Mouse (Mus musculus) lung, embryonic 16.5 days (tissue): ENCODE results near the gene Bcl2l12. TPM values are rescaled to one million over a fixed set of nuclear protein-coding genes. Genes with fewer than 3 reads are reported as not detected.

Experiments used
- ATAC-seq: fragments of 200-750 bp; cut with Nextera tagmentation; 2 replicates; pipeline ENCODE4 v1.8.0; 2017; ENCODE audit warnings: low read depth, mild to moderate bottlenecking, moderate library complexity
- H3K27ac ChIP-seq: fragments of 300-500 bp; sonication (generic); 2 replicates; pipeline ENCODE4 v1.5.1; 2014; ENCODE audit warnings: mild to moderate bottlenecking, control low read depth, low read length
- H3K27me3 ChIP-seq: fragments of 300-500 bp; sonication (generic); 2 replicates; pipeline ENCODE4 v1.6.1; 2014; ENCODE audit warnings: low read depth, low read length, mixed read lengths; ENCODE audit not compliant: control insufficient read depth, insufficient read depth
- H3K36me3 ChIP-seq: fragments of 300-500 bp; sonication (generic); 2 replicates; pipeline ENCODE4 v1.6.1; 2014; ENCODE audit warnings: low read length; ENCODE audit not compliant: control insufficient read depth, insufficient read depth
- H3K4me1 ChIP-seq: fragments of 300-500 bp; sonication (generic); replicated peaks from 2 replicates; pipeline ENCODE4 v1.6.1; 2014; ENCODE audit warnings: low read length, mixed read lengths; ENCODE audit not compliant: control insufficient read depth, insufficient read depth
- H3K4me2 ChIP-seq: fragments of 300-500 bp; sonication (generic); 2 replicates; pipeline ENCODE4 v1.6.1; 2014; ENCODE audit warnings: low read depth, low read length, control low read depth
- H3K4me3 ChIP-seq: fragments of 300-500 bp; sonication (generic); 2 replicates; pipeline ENCODE4 v1.5.1; 2014; ENCODE audit warnings: mild to moderate bottlenecking, low read length, control low read depth
- H3K9ac ChIP-seq: fragments of 300-500 bp; sonication (generic); 2 replicates; pipeline ENCODE4 v1.6.1; 2014; ENCODE audit warnings: low read length, control low read depth
- H3K9me3 ChIP-seq: fragments of 300-500 bp; sonication (generic); 2 replicates; pipeline ENCODE4 v1.6.1; 2016; ENCODE audit warnings: low read length; ENCODE audit not compliant: control insufficient read depth
- WGBS: fragments of 180-500 bp; shearing (Covaris S2); extraction: QIAGEN DNeasy Blood & Tissue Kit; methylation state at CpG from one replicate; pipeline ENCODE4 v1.1.7; 2014; 5-methylcytosine and 5-hydroxymethylcytosine counted together
- polyA plus RNA-seq: library from polyadenylated mRNA; unstranded; fragments of >200 nt; fragmentation: Nextera tagmentation; extraction: Ambion mirVana; gene quantifications from 2 replicates; pipeline ENCODE4 v1.2.1, GENCODE M21; 2015

Gene Bcl2l12
- polyA plus RNA-seq, 1 experiment from 2014 or later: 62.0 TPM

DNA sequence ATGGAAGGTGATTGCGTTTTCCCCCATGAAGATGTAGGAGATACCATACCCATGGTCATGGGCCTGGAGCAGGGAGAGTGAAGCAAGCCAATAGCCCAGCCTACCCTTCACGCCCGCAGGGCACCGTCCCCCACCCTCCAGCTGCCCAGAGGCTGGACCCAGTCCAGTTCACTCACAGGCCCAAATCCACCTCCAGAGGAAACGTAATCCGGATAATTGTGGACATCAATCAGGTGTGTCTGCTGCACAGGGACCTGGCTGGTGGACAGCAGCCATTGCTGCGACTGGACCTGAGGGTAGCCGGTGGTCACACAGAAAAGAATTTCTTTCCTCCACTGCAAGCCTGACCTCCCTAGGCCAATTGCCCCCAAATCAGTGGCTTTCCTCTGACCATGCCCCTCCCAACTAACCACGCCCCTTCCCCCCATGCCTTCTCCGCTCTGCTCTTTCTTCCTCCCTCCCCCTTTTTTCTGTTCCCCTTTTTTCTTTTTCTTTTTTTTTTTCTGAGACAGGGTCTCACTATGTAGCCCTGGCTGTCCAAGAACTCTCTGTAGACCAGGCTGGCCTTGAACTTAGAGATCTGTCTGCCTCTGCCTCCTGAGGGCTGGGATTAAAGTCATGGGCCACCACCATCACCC, 38.5 kb downstream of the Bcl2l12 start:
- no peaks in the 10 kb centered on the region for H3K27me3 ChIP-seq
- no peak overlapping the region for H3K4me2 ChIP-seq
- no peaks in the 10 kb centered on the region for H3K9me3 ChIP-seq
- no peak overlapping the region for H3K9ac ChIP-seq
- no peaks in the 10 kb centered on the region; the same call in 1 of the 2 replicates for H3K36me3 ChIP-seq
- no peak overlapping the region for H3K27ac ChIP-seq
- ATAC-seq: no peak
- 82% methylated on average over 10 of the region's 10 CpGs for WGBS
- H3K4me1 ChIP-seq: no peaks in the 10 kb centered on the region
- no peak overlapping the region for H3K4me3 ChIP-seq

DNA sequence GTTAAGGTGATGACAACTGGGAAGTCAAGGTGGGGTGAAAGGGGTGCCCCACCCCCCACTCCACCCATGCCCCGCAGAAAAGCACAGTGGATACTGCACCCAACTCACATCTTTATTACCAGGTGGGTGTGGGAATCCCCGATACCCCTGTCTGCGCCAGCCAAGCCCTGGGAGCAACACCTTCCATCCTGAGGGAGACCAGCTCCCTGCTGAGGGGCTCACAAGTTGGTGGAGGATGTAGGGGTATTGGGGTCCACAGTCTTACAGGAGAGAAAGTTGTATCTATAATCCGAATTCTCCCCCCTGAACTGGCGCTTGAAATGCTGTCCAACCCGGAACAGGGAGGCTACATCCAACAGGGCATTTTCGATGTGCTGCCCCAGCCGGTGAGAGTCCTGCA, 39.2 kb downstream of the Bcl2l12 start:
- Histone ChIP-seq H3K4me3 (no peak overlapping the region), H3K4me1 (no peaks in the 10 kb centered on the region), H3K9me3 (no peaks in the 10 kb centered on the region), H3K27me3 (no peaks in the 10 kb centered on the region), H3K36me3 (no peaks in the 10 kb centered on the region; the same call in 1 of the 2 replicates), H3K27ac (no peak overlapping the region), H3K9ac (no peak overlapping the region), H3K4me2 (no peak overlapping the region)
- no peak for ATAC-seq
- 79% methylated on average over 8 of the region's 8 CpGs for WGBS

DNA sequence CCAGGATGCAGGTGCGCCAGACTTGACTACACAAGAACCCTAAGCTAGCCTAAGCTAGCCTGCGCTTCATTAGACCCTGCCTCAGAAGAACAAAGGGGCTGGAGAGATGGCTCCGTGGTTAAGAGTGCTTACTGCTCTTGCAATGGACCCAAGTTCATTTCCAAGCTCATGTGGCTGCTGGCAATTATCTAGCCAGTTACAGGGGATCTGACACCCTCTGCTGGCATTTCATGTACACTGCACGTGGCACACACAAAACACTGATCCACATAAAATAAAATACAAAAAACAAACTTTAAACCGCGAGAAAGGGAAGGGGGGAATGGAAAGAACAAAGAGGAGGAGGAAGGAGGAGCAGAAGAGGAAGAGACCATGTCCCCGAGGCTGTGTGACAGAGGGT, 40.3 kb downstream of the Bcl2l12 start:
- Histone ChIP-seq H3K27ac (no peak overlapping the region), H3K4me2 (no peak overlapping the region), H3K9ac (no peak overlapping the region), H3K36me3 (no peaks in the 10 kb centered on the region; the same call in 1 of the 2 replicates), H3K9me3 (no peaks in the 10 kb centered on the region), H3K27me3 (no peaks in the 10 kb centered on the region), H3K4me3 (no peak overlapping the region), H3K4me1 (no peaks in the 10 kb centered on the region)
- WGBS: 45% methylated on average over 7 of the region's 7 CpGs
- peak; percentile 31; the same call in 1 of the 2 replicates for ATAC-seq

DNA sequence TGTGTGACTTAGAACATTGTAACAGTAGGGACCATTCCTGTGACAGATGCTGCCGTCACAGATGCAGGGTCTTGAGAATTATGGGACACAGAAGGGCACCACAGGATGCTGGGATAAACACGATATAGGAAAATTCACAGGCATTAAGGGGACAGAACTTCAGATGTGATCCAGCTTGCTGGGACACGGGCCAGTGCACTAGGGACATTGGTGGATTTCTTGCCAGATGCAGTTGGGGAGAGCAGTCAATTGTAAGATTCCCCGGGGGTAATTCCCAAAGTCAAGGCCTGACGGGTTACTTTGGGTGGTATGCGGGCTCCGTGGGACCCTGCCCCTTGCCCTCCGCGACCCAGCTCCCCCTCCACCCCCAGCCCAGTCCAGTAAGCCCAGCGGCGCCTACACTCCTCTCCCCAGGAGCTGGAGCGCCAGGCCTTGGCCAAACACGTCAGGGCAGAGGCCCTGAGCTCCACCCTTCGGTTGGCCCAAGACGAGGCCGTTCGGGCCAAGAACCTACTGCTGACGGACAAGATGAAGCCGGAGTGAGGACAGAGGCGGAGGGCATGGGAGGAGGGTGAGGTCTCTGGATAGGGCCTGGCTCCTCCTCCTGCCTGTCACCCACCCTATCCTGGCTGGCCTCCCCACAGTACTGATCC, 41.2 kb downstream of the Bcl2l12 start:
- H3K36me3 ChIP-seq: no peaks in the 10 kb centered on the region; the same call in 1 of the 2 replicates
- ATAC-seq: peak; percentile 23
- no peaks in the 10 kb centered on the region for H3K9me3 ChIP-seq
- 61% methylated on average over 20 of the region's 20 CpGs for WGBS
- H3K27ac ChIP-seq: peak overlapping the region; percentile 49; the same call in 1 of the 2 replicates
- H3K27me3 ChIP-seq: no peaks in the 10 kb centered on the region
- H3K4me3 ChIP-seq: no peak overlapping the region
- peaks cover 5% of the 10 kb centered on the region; the same call in 1 of the 2 replicates for H3K4me1 ChIP-seq
- H3K9ac ChIP-seq: peak overlapping the region; percentile 20; the same call in 1 of the 2 replicates
- no peak overlapping the region for H3K4me2 ChIP-seq

DNA sequence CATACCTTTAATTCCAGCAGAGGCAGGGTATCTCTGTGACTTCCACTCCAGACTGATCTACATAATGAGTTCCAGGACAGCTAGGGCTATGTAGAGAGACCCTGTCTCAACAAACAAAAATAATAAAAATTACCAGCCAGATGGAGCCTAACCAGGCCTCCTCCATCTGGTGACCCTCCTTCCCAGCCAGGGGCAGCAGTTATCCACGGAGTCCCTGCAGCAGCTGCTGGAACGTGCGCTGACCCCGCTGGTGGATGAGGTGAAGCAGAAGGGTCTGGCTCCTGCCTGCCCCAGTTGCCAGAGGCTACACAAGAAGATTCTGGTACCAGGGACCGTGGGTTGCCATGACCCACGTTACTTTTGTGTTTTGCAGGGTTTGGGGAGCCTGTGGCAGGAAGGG, 42.2 kb downstream of the Bcl2l12 start:
- 53% methylated on average over 6 of the region's 6 CpGs for WGBS

DNA sequence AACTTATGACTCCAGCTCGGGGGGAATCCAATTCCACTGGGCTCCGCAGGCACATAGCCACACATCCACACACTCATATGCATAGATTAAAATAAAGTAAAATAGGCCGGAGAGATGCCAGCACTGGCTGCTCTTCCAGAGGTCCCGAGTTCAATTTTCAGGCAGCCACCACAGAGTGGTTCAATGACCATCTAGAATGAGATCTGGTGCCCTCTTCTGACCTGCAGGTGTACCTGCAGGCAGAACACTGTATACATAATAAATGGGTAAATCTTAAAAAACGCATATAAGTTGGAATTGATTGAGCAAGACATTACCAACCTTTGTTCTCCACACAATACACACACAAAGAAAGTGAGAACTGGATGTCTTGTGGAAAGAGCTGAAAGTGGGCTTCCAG, 42.9 kb downstream of the Bcl2l12 start:
- H3K4me3 ChIP-seq: no peak overlapping the region
- H3K27ac ChIP-seq: no peak overlapping the region
- no peak overlapping the region for H3K9ac ChIP-seq
- no peak overlapping the region for H3K4me2 ChIP-seq
- 47% methylated on average over 5 of the region's 5 CpGs for WGBS
- peaks cover 9% of the 10 kb centered on the region for H3K27me3 ChIP-seq
- peaks cover 11% of the 10 kb centered on the region for H3K4me1 ChIP-seq
- H3K36me3 ChIP-seq: no peaks in the 10 kb centered on the region
- H3K9me3 ChIP-seq: no peaks in the 10 kb centered on the region
- ATAC-seq: no peak

More for the DNA sequence above, 42.2 kb downstream of the Bcl2l12 start:
- Histone ChIP-seq H3K4me3 (no peak overlapping the region), H3K4me1 (peaks cover 11% of the 10 kb centered on the region), H3K9ac (no peak overlapping the region), H3K9me3 (no peaks in the 10 kb centered on the region), H3K27me3 (peaks cover 3% of the 10 kb centered on the region), H3K36me3 (no peaks in the 10 kb centered on the region; the same call in 1 of the 2 replicates), H3K27ac (no peak overlapping the region), H3K4me2 (no peak overlapping the region)
- ATAC-seq: no peak

DNA sequence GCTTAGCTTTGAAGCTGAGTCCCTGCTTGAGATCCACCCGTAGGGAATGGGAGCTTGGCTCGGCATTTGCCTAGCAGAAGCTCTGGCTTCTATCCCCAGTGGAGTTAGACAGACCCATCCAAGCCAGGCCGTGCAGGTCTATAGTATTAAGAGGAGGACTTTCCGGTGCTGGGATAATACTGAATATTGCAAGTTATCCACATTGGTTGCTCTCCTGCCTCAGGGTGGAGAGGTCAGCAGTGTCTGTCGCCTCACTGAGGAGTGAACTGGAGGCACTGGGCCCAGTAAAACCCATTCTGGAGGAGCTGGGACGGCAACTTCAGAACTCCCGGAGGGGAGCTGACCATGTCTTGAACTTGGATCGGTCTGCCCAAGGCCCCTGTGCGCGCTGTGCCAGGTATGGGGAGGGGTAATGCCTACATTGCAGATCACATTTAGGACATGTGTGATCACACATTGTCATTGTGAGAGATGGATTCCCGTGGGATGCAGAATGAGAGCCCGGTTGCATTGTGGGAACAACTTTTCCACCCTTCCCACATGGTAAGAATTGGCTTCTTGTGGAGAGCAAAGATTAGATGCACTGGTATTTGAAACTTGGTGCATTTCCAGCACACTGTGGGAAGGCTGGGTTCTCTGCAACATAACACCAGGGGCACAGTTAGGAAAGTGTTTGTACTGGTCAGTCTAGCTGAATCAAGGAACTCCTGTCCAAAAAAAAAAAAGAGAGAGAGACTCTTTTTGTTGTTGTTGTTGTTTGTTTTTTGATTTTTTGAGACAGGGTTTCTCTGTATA, 44.2 kb downstream of the Bcl2l12 start:
- no peaks in the 10 kb centered on the region for H3K36me3 ChIP-seq
- WGBS: 80% methylated on average over 12 of the region's 12 CpGs
- H3K27me3 ChIP-seq: peaks cover 16% of the 10 kb centered on the region
- H3K4me3 ChIP-seq: no peak overlapping the region
- ATAC-seq: no peak
- no peak overlapping the region for H3K4me2 ChIP-seq
- H3K9ac ChIP-seq: no peak overlapping the region
- no peaks in the 10 kb centered on the region for H3K9me3 ChIP-seq
- H3K4me1 ChIP-seq: peaks cover 11% of the 10 kb centered on the region
- H3K27ac ChIP-seq: no peak overlapping the region

DNA sequence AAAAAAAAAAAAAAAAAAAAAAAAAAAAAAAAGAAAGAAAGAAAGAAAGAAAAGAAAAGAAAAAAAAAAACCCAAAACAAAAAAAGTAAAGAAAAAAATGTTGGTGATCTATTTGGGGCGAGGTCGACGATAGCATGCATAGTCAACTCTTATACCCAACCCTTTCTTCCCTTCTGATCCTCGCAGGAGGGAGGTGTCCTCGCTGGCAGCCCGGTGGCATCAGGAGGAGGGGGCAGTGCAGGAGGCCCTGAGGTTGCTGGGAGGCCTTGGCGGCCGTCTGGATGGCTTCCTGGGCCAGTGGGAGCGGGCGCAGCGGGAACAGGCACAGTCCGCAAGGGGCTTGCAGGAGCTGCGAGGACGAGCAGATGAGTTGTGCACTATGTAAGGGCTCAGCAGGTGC, 45.0 kb downstream of the Bcl2l12 start:
- Histone ChIP-seq H3K27me3 (peaks cover 16% of the 10 kb centered on the region), H3K4me2 (no peak overlapping the region), H3K36me3 (no peaks in the 10 kb centered on the region), H3K27ac (no peak overlapping the region), H3K4me3 (no peak overlapping the region), H3K4me1 (peaks cover 11% of the 10 kb centered on the region), H3K9ac (no peak overlapping the region), H3K9me3 (no peaks in the 10 kb centered on the region)
- WGBS: 64% methylated on average over 14 of the region's 14 CpGs
- ATAC-seq: no peak
